Mouse (Mus musculus) B cell, adult 67 days (primary cell): Measurements from ENCODE around the gene Gm8279. TPM values are rescaled to one million over a fixed set of nuclear protein-coding genes. Genes with fewer than 3 reads are reported as not detected.

Experiments used
- total RNA-seq, 2 experiments: library from RNA; stranded (reverse); gene quantifications; 4 replicates each; pipeline ENCODE4 v1.2.4; 2023

Gm8279 gene
- total RNA-seq = not detected

DNA sequence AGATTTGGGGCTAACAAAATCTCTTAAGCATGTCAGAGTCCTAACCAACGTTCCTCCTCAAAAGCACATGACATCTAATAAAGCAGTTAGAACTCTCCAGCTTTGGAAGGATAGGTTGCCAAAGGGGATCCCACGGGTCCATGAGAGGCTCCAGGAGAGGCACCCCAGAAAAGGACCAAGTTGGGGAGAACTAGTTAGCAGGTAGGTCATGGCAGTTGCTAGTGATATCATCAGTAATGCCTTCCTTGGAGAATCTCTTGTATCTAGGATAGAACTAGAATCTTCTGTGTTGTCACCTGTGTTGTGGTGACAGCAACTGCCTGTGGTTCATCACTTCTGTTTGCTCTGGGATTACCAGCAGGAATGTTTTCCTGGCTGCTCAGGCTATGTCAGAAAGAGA lies at the start of gene Gm8279:
Gene Gm8279 (plus strand): TSS at position 301 of the 400 bp plus-strand sequence.

DNA sequence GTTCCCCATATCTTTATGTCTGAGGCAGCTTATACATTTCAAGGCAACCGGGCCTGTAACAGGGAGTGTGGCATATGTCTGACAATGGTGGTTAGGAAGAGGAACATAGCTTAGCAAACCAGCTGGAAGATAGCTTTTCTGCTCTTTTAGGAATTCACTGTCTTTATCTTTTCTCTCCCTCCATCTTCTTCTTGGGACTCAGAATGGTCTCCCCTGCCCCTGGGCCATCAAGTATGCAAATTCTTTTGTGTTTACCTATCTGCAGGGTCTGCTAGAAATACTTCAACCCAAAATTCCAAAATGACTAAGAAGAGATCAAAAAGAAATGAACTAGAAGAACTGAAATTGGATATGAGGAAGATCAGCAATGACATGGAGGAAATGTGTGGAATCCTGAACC lies 32.9 kb downstream of the Gm8279 start, which contains the start of gene Gm3317:
Gene Gm3317 (plus strand): TSS at position 301 of the 400 bp plus-strand sequence.

GRCm38 (mm10) chr14:5185493-5185892 lies 54.2 kb downstream of the Gm8279 start, which contains the start of gene Gm8271:
Gm8271 (plus strand) TSS chr14:5185793.

Other genes with a start within 250 kb of the Gm8279 start
- gene Gm3278, start 239.1 kb upstream of the Gm8279 start, total RNA-seq = not detected
- not detected for gene Gm8297, start 147.6 kb upstream of the Gm8279 start, total RNA-seq
- not detected for gene Gm3298, start 115.6 kb upstream of the Gm8279 start, total RNA-seq
- not detected for gene 4930555G01Rik, start 80.9 kb upstream of the Gm8279 start, total RNA-seq
- gene Gm8281, start 60.5 kb upstream of the Gm8279 start, total RNA-seq = not detected
- gene Gm3317, start 33.0 kb downstream of the Gm8279 start, total RNA-seq = not detected
- not detected for gene Gm8271, start 54.3 kb downstream of the Gm8279 start, total RNA-seq
- not detected for gene Gm3526, start 129.1 kb downstream of the Gm8279 start, total RNA-seq
- not detected for gene Gm3542, start 203.4 kb downstream of the Gm8279 start, total RNA-seq